Mouse (Mus musculus) G1E (cell line): ENCODE measurements at regions not wholly inside any gene's neighbourhood (a gene's known extent, or its start where the extent isn't known, plus 50 kb on each side); places are given as distances from the start of the nearest gene placed in this dataset.

Source experiments
- ATAC-seq: 2 replicates; pipeline ENCODE4 v1.8.0; 2016; ENCODE audit warnings: mild to moderate bottlenecking; ENCODE audit not compliant: insufficient number of reproducible peaks, poor library complexity, low FRiP score, severe bottlenecking; ENCODE audit errors: extremely low read depth
- DNase-seq: peaks from one replicate; pipeline ENCODE4 v3.0.0; 2012; ENCODE audit warnings: low spot score
- H3K27me3 ChIP-seq: 2 replicates; pipeline ENCODE4 v1.6.1; 2012; ENCODE audit warnings: mild to moderate bottlenecking, low read length, inconsistent platforms; ENCODE audit not compliant: insufficient read depth
- H3K36me3 ChIP-seq: replicated peaks from 2 replicates; pipeline ENCODE3; 2012; ENCODE audit warnings: mild to moderate bottlenecking, inconsistent platforms
- H3K4me1 ChIP-seq: 2 replicates; pipeline ENCODE4 v1.6.1; 2012; ENCODE audit warnings: low read depth, low read length, inconsistent platforms, mixed read lengths; ENCODE audit not compliant: insufficient read depth
- H3K4me3 ChIP-seq: 2 replicates; pipeline ENCODE4 v1.5.1; 2012; ENCODE audit warnings: low read depth, mild to moderate bottlenecking, inconsistent platforms, low read length, moderate library complexity, mixed read lengths
- H3K9me3 ChIP-seq: replicated peaks from 2 replicates; pipeline ENCODE4 v1.6.1; 2012; ENCODE audit warnings: inconsistent platforms
- CTCF ChIP-seq: IDR thresholded peaks from 2 replicates; pipeline ENCODE4 v1.5.1; 2012; ENCODE audit warnings: low read depth, low read length, inconsistent platforms, mixed read lengths
- GATA1 ChIP-seq: IDR thresholded peaks from 2 replicates; pipeline ENCODE4 v1.6.1; 2012; ENCODE audit warnings: borderline replicate concordance, low read length, inconsistent platforms, mixed read lengths
- GATA2 ChIP-seq: IDR thresholded peaks from 2 replicates; pipeline ENCODE4 v1.6.1; 2012; ENCODE audit warnings: low read depth, low read length, inconsistent platforms, borderline replicate concordance
- POLR2AphosphoS5 ChIP-seq: IDR thresholded peaks from 2 replicates; pipeline ENCODE4 v1.6.1; 2012; ENCODE audit warnings: low read depth, low read length, inconsistent platforms; ENCODE audit not compliant: insufficient replicate concordance
- TAL1 ChIP-seq: conservative IDR thresholded peaks from 2 replicates; pipeline ENCODE4 v1.6.1; 2012; ENCODE audit warnings: low read depth, low read length, inconsistent platforms, mixed read lengths

- no peak for TF ChIP-seq GATA2
- no peak for TF ChIP-seq TAL1
- TF ChIP-seq POLR2AphosphoS5: no peak
- no peak for TF ChIP-seq CTCF
- TF ChIP-seq GATA1: no peak
- H3K4me1 ChIP-seq: no peaks in the 10 kb centered on the region
- H3K27me3 ChIP-seq: no peaks in the 10 kb centered on the region
- H3K36me3 ChIP-seq: no peaks in the 10 kb centered on the region
- no peaks in the 10 kb centered on the region for H3K9me3 ChIP-seq
- DNase-seq (no peak), ATAC-seq (no peak)
- no peak overlapping the region for H3K4me3 ChIP-seq
These were observed 287.7 kb downstream of the Fam49a start for GRCm38 (mm10) chr12:12549649-12550048.

- DNase-seq (no peak), ATAC-seq (no peak)
- Histone ChIP-seq H3K9me3 (peaks cover 2% of the 10 kb centered on the region; the same call in 1 of the 2 replicates), H3K36me3 (no peaks in the 10 kb centered on the region), H3K4me3 (no peak overlapping the region), H3K4me1 (no peaks in the 10 kb centered on the region), H3K27me3 (no peaks in the 10 kb centered on the region)
- TF ChIP-seq POLR2AphosphoS5 (no peak), GATA2 (no peak), TAL1 (no peak), GATA1 (no peak)
These were observed 286.7 kb downstream of the Fam49a start for GRCm38 (mm10) chr12:12548688-12549087.

GRCm38 (mm10) chr12:12547477-12547876 lies 285.5 kb downstream of the Fam49a start:
- TF ChIP-seq POLR2AphosphoS5 (no peak), CTCF (no peak), GATA2 (no peak)
- ATAC-seq: no peak

GRCm38 (mm10) chr12:12546372-12547031 lies 284.6 kb downstream of the Fam49a start:
- no peaks in the 10 kb centered on the region for H3K36me3 ChIP-seq
- H3K27me3 ChIP-seq: no peaks in the 10 kb centered on the region
- no peak for TF ChIP-seq POLR2AphosphoS5
- no peak for TF ChIP-seq CTCF
- TF ChIP-seq GATA2: no peak
- no peak for TF ChIP-seq GATA1
- TF ChIP-seq TAL1: no peak
- H3K4me3 ChIP-seq: no peak overlapping the region
- H3K4me1 ChIP-seq: no peaks in the 10 kb centered on the region
- ATAC-seq: no peak
- peaks cover 2% of the 10 kb centered on the region; the same call in 1 of the 2 replicates for H3K9me3 ChIP-seq
- DNase-seq: no peak

More at GRCm38 (mm10) chr12:12547477-12547876, 285.5 kb downstream of the Fam49a start:
- H3K36me3 ChIP-seq: no peaks in the 10 kb centered on the region
- no peaks in the 10 kb centered on the region for H3K4me1 ChIP-seq
- H3K27me3 ChIP-seq: no peaks in the 10 kb centered on the region
- peaks cover 2% of the 10 kb centered on the region; the same call in 1 of the 2 replicates for H3K9me3 ChIP-seq
- DNase-seq: no peak
- no peak overlapping the region for H3K4me3 ChIP-seq

GRCm38 (mm10) chr12:12541076-12542070 lies 279.4 kb downstream of the Fam49a start:
- ATAC-seq: no peak
- no peaks in the 10 kb centered on the region for H3K36me3 ChIP-seq
- no peaks in the 10 kb centered on the region for H3K4me1 ChIP-seq

GRCm38 (mm10) chr12:12539291-12539690 lies 277.4 kb downstream of the Fam49a start:
- H3K36me3 ChIP-seq: no peaks in the 10 kb centered on the region
- DNase-seq (no peak), ATAC-seq (no peak)
- no peaks in the 10 kb centered on the region for H3K9me3 ChIP-seq
- H3K4me1 ChIP-seq: no peaks in the 10 kb centered on the region
- no peaks in the 10 kb centered on the region for H3K27me3 ChIP-seq
- TF ChIP-seq GATA1 (no peak), TAL1 (no peak), POLR2AphosphoS5 (no peak), GATA2 (no peak), CTCF (no peak)
- H3K4me3 ChIP-seq: no peak overlapping the region

More at GRCm38 (mm10) chr12:12541076-12542070, 279.4 kb downstream of the Fam49a start:
- no peak for DNase-seq
- H3K9me3 ChIP-seq: peaks cover 2% of the 10 kb centered on the region; the same call in 1 of the 2 replicates
- no peaks in the 10 kb centered on the region for H3K27me3 ChIP-seq
- no peak overlapping the region for H3K4me3 ChIP-seq
- TF ChIP-seq GATA1 (no peak), POLR2AphosphoS5 (no peak), TAL1 (no peak), CTCF (no peak), GATA2 (no peak)
